24 mouse cellular contexts compared by ENCODE assay signal in the genomic region with DNA sequence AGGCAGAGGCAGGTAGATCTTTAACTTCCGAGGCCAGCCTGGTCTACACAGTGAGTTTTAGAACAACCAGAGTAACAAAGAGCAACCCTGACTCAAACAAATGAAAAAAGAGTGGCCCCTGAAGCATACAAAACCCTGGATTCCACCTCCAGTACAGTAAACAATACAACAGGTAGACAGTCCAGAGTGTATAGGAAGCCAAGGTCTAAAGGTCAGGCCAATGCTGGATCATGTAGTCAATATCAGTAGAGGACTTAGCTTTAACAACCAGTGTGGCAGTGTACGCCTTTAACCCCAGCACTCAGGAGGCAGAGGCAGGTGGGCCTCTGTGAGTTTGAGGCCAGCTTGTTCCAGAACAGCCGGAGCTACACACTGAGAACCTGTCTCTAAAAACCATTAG. TPM values are rescaled to one million over a fixed set of nuclear protein-coding genes. Genes with fewer than 3 reads are reported as not detected.
A peak's percentile ranks its signal among the peaks of the same experiment; 100 is the strongest.
DNase-seq lines count a peak whose midpoint lies in the region; ATAC-seq and TF ChIP-seq lines count a peak whose summit lies in the region.
"Had no signal": no experiment of that assay in that cellular context is flagged by ENCODE, and none has a peak within 500 bp of the region (broad histone marks: within the 10 kb centered on the region; RNA-seq: fewer than 3 reads in every experiment).

No protein-coding gene starts in this region.

- no peaks in the 10 kb centered on the region for H3K9me3 ChIP-seq in intestine, embryonic 16.5 days (ENCODE audit: control insufficient read depth, low read length)
- no peaks in the 10 kb centered on the region for H3K9me3 ChIP-seq in intestine, embryonic 15.5 days
- H3K9me3 ChIP-seq in CH12.LX (replicated peaks; ENCODE audit: low read length): no peaks in the 10 kb centered on the region
- H3K9me3 ChIP-seq in intestine, postnatal 0 days (ENCODE audit: control insufficient read depth): no peaks in the 10 kb centered on the region
- no peaks in the 10 kb centered on the region for H3K9me3 ChIP-seq in liver, postnatal 0 days (ENCODE audit: low read length)
- H3K9me3 ChIP-seq in lung, postnatal 0 days (ENCODE audit: low read length): no peaks in the 10 kb centered on the region
- H3K9me3 ChIP-seq: forebrain, embryonic 13.5 days; hindbrain, embryonic 10.5 days; hindbrain, embryonic 15.5 days; limb, embryonic 10.5 days; limb, embryonic 15.5 days; midbrain, embryonic 13.5 days; neural tube, embryonic 13.5 days had no signal

- no peak overlapping the region for H3K4me2 ChIP-seq in intestine, embryonic 16.5 days (ENCODE audit: low read depth, low read length)
- H3K4me2 ChIP-seq in intestine, embryonic 15.5 days (replicated peaks): no peak overlapping the region
- peak overlapping the region; percentile 91; the same call in 1 of the 2 replicates for H3K4me2 ChIP-seq in CH12.LX (ENCODE audit: insufficient read depth, low read depth, poor library complexity, severe bottlenecking)
- H3K4me2 ChIP-seq in intestine, postnatal 0 days (replicated peaks; ENCODE audit: low read depth): no peak overlapping the region
- H3K4me2 ChIP-seq in liver, postnatal 0 days (ENCODE audit: low read depth, low read length): no peak overlapping the region
- no peak overlapping the region for H3K4me2 ChIP-seq in lung, postnatal 0 days (replicated peaks; ENCODE audit: low read depth, low read length)
- H3K4me2 ChIP-seq: forebrain, embryonic 13.5 days; hindbrain, embryonic 15.5 days; limb, embryonic 15.5 days; midbrain, embryonic 13.5 days; neural tube, embryonic 13.5 days had no signal

- WGBS in intestine, embryonic 16.5 days: 85% methylated on average over 3 of the region's 3 CpGs
- WGBS in intestine, embryonic 15.5 days: 88% methylated on average over 3 of the region's 3 CpGs
- WGBS in intestine, postnatal 0 days: 50% methylated on average over 3 of the region's 3 CpGs
- WGBS in liver, postnatal 0 days (ENCODE audit: insufficient replicate concordance): 70% methylated on average over 3 of the region's 3 CpGs
- WGBS in lung, postnatal 0 days: 96% methylated on average over 3 of the region's 3 CpGs

- H3K36me3 ChIP-seq in intestine, embryonic 16.5 days (ENCODE audit: control insufficient read depth, insufficient read depth, low read length): no peaks in the 10 kb centered on the region
- no peaks in the 10 kb centered on the region for H3K36me3 ChIP-seq in intestine, embryonic 15.5 days
- H3K36me3 ChIP-seq in CH12.LX (replicated peaks in 1 of 2; ENCODE audit: control insufficient read depth in 1 of 2, insufficient read depth in 1 of 2, low read length in 1 of 2): no peaks in the 10 kb centered on the region
- no peaks in the 10 kb centered on the region for H3K36me3 ChIP-seq in intestine, postnatal 0 days (ENCODE audit: control insufficient read depth, insufficient read depth)
- no peaks in the 10 kb centered on the region for H3K36me3 ChIP-seq in liver, postnatal 0 days (replicated peaks; ENCODE audit: insufficient read depth, low read length)
- H3K36me3 ChIP-seq in lung, postnatal 0 days (ENCODE audit: insufficient read depth, low read length): no peaks in the 10 kb centered on the region
- H3K36me3 ChIP-seq: hindbrain, embryonic 10.5 days; hindbrain, embryonic 15.5 days; limb, embryonic 10.5 days; limb, embryonic 15.5 days; midbrain, embryonic 13.5 days; neural tube, embryonic 13.5 days had no signal

- no peak for TF ChIP-seq EP300 in CH12.LX (IDR thresholded peaks at IDR 0.05; ENCODE audit: low read length)
- TF ChIP-seq EP300 in liver, postnatal 0 days (IDR thresholded peaks at IDR 0.05; ENCODE audit: low read depth): no peak
- no peak for TF ChIP-seq EP300 in lung, postnatal 0 days (IDR thresholded peaks at IDR 0.05)

- dilution Hi-C loops in CH12.LX (cut with MboI; ENCODE audit: extremely low pct_ligation_motif_present, extremely low pct_unique_long_range_greater_than_20kb, low sequenced_read_pairs): no loop called here

- H3K4me3 ChIP-seq in intestine, embryonic 16.5 days (ENCODE audit: low read length): no peak overlapping the region
- H3K4me3 ChIP-seq in intestine, embryonic 15.5 days (replicated peaks): no peak overlapping the region
- H3K4me3 ChIP-seq in CH12.LX (replicated peaks in 1 of 3; ENCODE audit: low read depth in 2 of 3, low read length in 2 of 3, poor library complexity in 1 of 3): no peak overlapping the region
- H3K4me3 ChIP-seq in intestine, postnatal 0 days (ENCODE audit: low read depth, low read length): no peak overlapping the region
- no peak overlapping the region for H3K4me3 ChIP-seq in liver, postnatal 0 days (ENCODE audit: low read depth, low read length)
- no peak overlapping the region for H3K4me3 ChIP-seq in lung, postnatal 0 days (ENCODE audit: low read depth, low read length)
- H3K4me3 ChIP-seq: forebrain, embryonic 13.5 days; hindbrain, embryonic 10.5 days; hindbrain, embryonic 15.5 days; limb, embryonic 10.5 days; limb, embryonic 15.5 days; midbrain, embryonic 13.5 days; neural tube, embryonic 13.5 days had no signal

- in situ Hi-C loops in CH12.LX (cut with MboI; ENCODE audit: low pct_ligation_motif_present, low pct_unique_long_range_greater_than_20kb, low sequenced_read_pairs): no loop called here

- no peak for TF ChIP-seq RAD21 in CH12.LX (IDR thresholded peaks at IDR 0.05; ENCODE audit: low read depth, low read length)

- no peak overlapping the region for H3K9ac ChIP-seq in intestine, embryonic 16.5 days (ENCODE audit: low read depth, low read length)
- H3K9ac ChIP-seq in intestine, embryonic 15.5 days: no peak overlapping the region
- H3K9ac ChIP-seq in CH12.LX (ENCODE audit: insufficient read depth, low read depth): no peak overlapping the region
- H3K9ac ChIP-seq in intestine, postnatal 0 days (ENCODE audit: low read depth, low read length): no peak overlapping the region
- no peak overlapping the region for H3K9ac ChIP-seq in liver, postnatal 0 days (replicated peaks)
- H3K9ac ChIP-seq in lung, postnatal 0 days (replicated peaks; ENCODE audit: low read depth): no peak overlapping the region
- H3K9ac ChIP-seq: forebrain, embryonic 13.5 days; hindbrain, embryonic 15.5 days; limb, embryonic 15.5 days; midbrain, embryonic 13.5 days; neural tube, embryonic 13.5 days had no signal

- no peak for TF ChIP-seq POLR2A in CH12.LX (IDR thresholded peaks at IDR 0.05; ENCODE audit: low read depth, low read length)

- peak overlapping the region; percentile 52 for H3K27ac ChIP-seq in intestine, embryonic 16.5 days (ENCODE audit: low read length)
- no peak overlapping the region for H3K27ac ChIP-seq in intestine, embryonic 15.5 days
- peak overlapping the region; percentile 59 for H3K27ac ChIP-seq in CH12.LX (ENCODE audit: insufficient read depth, low read depth)
- peak overlapping the region; percentile 93 for H3K27ac ChIP-seq in intestine, postnatal 0 days (ENCODE audit: low read depth, low read length)
- H3K27ac ChIP-seq in liver, postnatal 0 days (ENCODE audit: low read depth): peak overlapping the region; percentile 72
- no peak overlapping the region for H3K27ac ChIP-seq in lung, postnatal 0 days (ENCODE audit: low read length)
- H3K27ac ChIP-seq: forebrain, embryonic 13.5 days; hindbrain, embryonic 10.5 days; hindbrain, embryonic 15.5 days; kidney, postnatal 0 days; limb, embryonic 10.5 days; limb, embryonic 15.5 days; midbrain, embryonic 13.5 days; neural tube, embryonic 13.5 days had no signal

- H3K79me2 ChIP-seq in CH12.LX (replicated peaks; ENCODE audit: control insufficient read depth, extremely low read depth, insufficient read depth, poor library complexity, severe bottlenecking): 0 out of 2 replicates have a peak, but pooled peaks cover 2% of the 10 kb centered on the region

- peaks cover 40% of the 10 kb centered on the region for H3K4me1 ChIP-seq in intestine, embryonic 16.5 days (ENCODE audit: control insufficient read depth, insufficient read depth, low read length)
- H3K4me1 ChIP-seq in intestine, embryonic 15.5 days (replicated peaks): peaks cover 43% of the 10 kb centered on the region
- H3K4me1 ChIP-seq in CH12.LX (ENCODE audit: control insufficient read depth in 1 of 2, insufficient read depth in 2 of 2): peaks cover 38 to 67% of the 10 kb centered on the region in 2 experiments
- peaks cover 30% of the 10 kb centered on the region for H3K4me1 ChIP-seq in intestine, postnatal 0 days (replicated peaks; ENCODE audit: control insufficient read depth, insufficient read depth, low read length)
- H3K4me1 ChIP-seq in liver, postnatal 0 days (ENCODE audit: insufficient read depth): peaks cover 56% of the 10 kb centered on the region
- peaks cover 30% of the 10 kb centered on the region for H3K4me1 ChIP-seq in lung, postnatal 0 days (ENCODE audit: insufficient read depth, low read depth, low read length)

- H3K27me3 ChIP-seq in intestine, embryonic 16.5 days (replicated peaks; ENCODE audit: control insufficient read depth, insufficient read depth, low read length): no peaks in the 10 kb centered on the region
- H3K27me3 ChIP-seq in intestine, embryonic 15.5 days (replicated peaks): no peaks in the 10 kb centered on the region
- no peaks in the 10 kb centered on the region for H3K27me3 ChIP-seq in CH12.LX (replicated peaks)
- no peaks in the 10 kb centered on the region for H3K27me3 ChIP-seq in intestine, postnatal 0 days (replicated peaks; ENCODE audit: control insufficient read depth, insufficient read depth, low read length)
- H3K27me3 ChIP-seq in liver, postnatal 0 days (ENCODE audit: insufficient read depth, low read length): no peaks in the 10 kb centered on the region
- no peaks in the 10 kb centered on the region for H3K27me3 ChIP-seq in lung, postnatal 0 days (replicated peaks; ENCODE audit: insufficient read depth, low read length)
- H3K27me3 ChIP-seq: forebrain, embryonic 13.5 days; hindbrain, embryonic 15.5 days; limb, embryonic 15.5 days; midbrain, embryonic 13.5 days; neural tube, embryonic 13.5 days had no signal

- DNase-seq in CH12.LX (ENCODE audit: extremely low read depth): no peak
- DNase-seq in liver, postnatal 0 days: no peak
- no peak for DNase-seq in adrenal gland, postnatal 4 days (ENCODE audit: low spot score in 2 of 2)
- DNase-seq in lung, postnatal 0 days (ENCODE audit: low spot score): no peak
- DNase-seq: adrenal gland, adult 8-10 months; cerebellum, adult 8-10 months; cerebellum, postnatal 25 days; heart, postnatal 14 days; kidney, adult 8-10 months; layer of hippocampus, postnatal 36 days; thymus, postnatal 4 days had no signal

- no peak for TF ChIP-seq CTCF in CH12.LX (conservative IDR thresholded peaks at IDR 0.05 in 1 of 2, IDR thresholded peaks at IDR 0.05 in 1 of 2; ENCODE audit: low read depth in 2 of 2, low read length in 2 of 2)
- no peak for TF ChIP-seq CTCF in intestine, postnatal 0 days (IDR thresholded peaks at IDR 0.05; ENCODE audit: low read depth)
- no peak for TF ChIP-seq CTCF in liver, postnatal 0 days (IDR thresholded peaks at IDR 0.05; ENCODE audit: low read depth)
- TF ChIP-seq CTCF in lung, postnatal 0 days (IDR thresholded peaks at IDR 0.05): no peak

- no peak for ATAC-seq in intestine, embryonic 16.5 days
- no peak for ATAC-seq in intestine, embryonic 15.5 days
- ATAC-seq in intestine, postnatal 0 days: peak; percentile 55
- peak; percentile 67 for ATAC-seq in liver, postnatal 0 days
- ATAC-seq in lung, postnatal 0 days: no peak
- ATAC-seq: forebrain, embryonic 13.5 days; inflammation-experienced regulatory T-cells, adult 6 months; midbrain, embryonic 13.5 days had no signal

RNA-seq across cellular contexts. Expression of gene Actb, which starts 5.8 kb away (rescaled TPM):
- 14,111 and 16,287 TPM in 2 replicates for polyA plus RNA-seq in intestine, embryonic 16.5 days (2015; fragmentation: Nextera tagmentation; extraction: Ambion mirVana)
- polyA plus RNA-seq in intestine, embryonic 15.5 days (2015; fragmentation: Nextera tagmentation; extraction: Ambion mirVana): 14,579 and 17,104 TPM in 2 replicates
- total RNA-seq in CH12.LX (2012; rRNA removed) (4,756 and 5,246 TPM in 2 replicates), CH12.LX (2014; rRNA removed) (3,882 and 4,152 TPM in 2 replicates)
- polyA plus RNA-seq in CH12.LX (2012; ENCODE audit: insufficient read length, low read depth): 3,023 and 5,048 TPM in 2 replicates
- 22,808 and 23,070 TPM in 2 replicates for polyA plus RNA-seq in intestine, postnatal 0 days (2015; fragmentation: Nextera tagmentation; extraction: Ambion mirVana)
- polyA plus RNA-seq in liver, postnatal 0 days (2015; fragmentation: Nextera tagmentation; extraction: Ambion mirVana): 6,710 and 7,738 TPM in 2 replicates
- 1,000 to 10,000 TPM; 3,089 to 3,273 TPM for total RNA-seq in adrenal gland, postnatal 4 days (2021)
- 18,716 and 19,008 TPM in 2 replicates for polyA plus RNA-seq in lung, postnatal 0 days (2015; fragmentation: Nextera tagmentation; extraction: Ambion mirVana)

RNA-seq across cellular contexts. Expression of gene Fbxl18, which starts 17.1 kb away (rescaled TPM):
- polyA plus RNA-seq in intestine, embryonic 16.5 days (2015; fragmentation: Nextera tagmentation; extraction: Ambion mirVana): 7.7 and 10.3 TPM in 2 replicates
- polyA plus RNA-seq in intestine, embryonic 15.5 days (2015; fragmentation: Nextera tagmentation; extraction: Ambion mirVana): 11.1 and 11.4 TPM in 2 replicates
- total RNA-seq in CH12.LX (2012; rRNA removed) (5.0 and 6.4 TPM in 2 replicates), CH12.LX (2014; rRNA removed) (2.3 and 3.7 TPM in 2 replicates)
- polyA plus RNA-seq in CH12.LX (2012; ENCODE audit: insufficient read length, low read depth): 5.0 and 5.5 TPM in 2 replicates
- 5.6 and 6.2 TPM in 2 replicates for polyA plus RNA-seq in intestine, postnatal 0 days (2015; fragmentation: Nextera tagmentation; extraction: Ambion mirVana)
- polyA plus RNA-seq in liver, postnatal 0 days (2015; fragmentation: Nextera tagmentation; extraction: Ambion mirVana): 1.8 and 3.2 TPM in 2 replicates
- 10 to 100 TPM; 18.3 to 20.9 TPM for total RNA-seq in adrenal gland, postnatal 4 days (2021)
- 6.3 and 7.9 TPM in 2 replicates for polyA plus RNA-seq in lung, postnatal 0 days (2015; fragmentation: Nextera tagmentation; extraction: Ambion mirVana)

RNA-seq across cellular contexts. Expression of gene Fscn1, which starts 47.8 kb away (rescaled TPM):
- polyA plus RNA-seq in intestine, embryonic 16.5 days (2015; fragmentation: Nextera tagmentation; extraction: Ambion mirVana): 120 and 129 TPM in 2 replicates
- 140 and 170 TPM in 2 replicates for polyA plus RNA-seq in intestine, embryonic 15.5 days (2015; fragmentation: Nextera tagmentation; extraction: Ambion mirVana)
- total RNA-seq in CH12.LX (2012; rRNA removed): 51.7 and 65.3 TPM in 2 replicates
- 18.2 and 19.7 TPM in 2 replicates for total RNA-seq in CH12.LX (2014; rRNA removed)
- 70.4 and 75.7 TPM in 2 replicates for polyA plus RNA-seq in CH12.LX (2012; ENCODE audit: insufficient read length, low read depth)
- polyA plus RNA-seq in intestine, postnatal 0 days (2015; fragmentation: Nextera tagmentation; extraction: Ambion mirVana): 36.5 and 37.1 TPM in 2 replicates
- 6.9 and 7.3 TPM in 2 replicates for polyA plus RNA-seq in liver, postnatal 0 days (2015; fragmentation: Nextera tagmentation; extraction: Ambion mirVana)
- 100 to 1,000 TPM; 122 to 151 TPM for total RNA-seq in adrenal gland, postnatal 4 days (2021)
- polyA plus RNA-seq in lung, postnatal 0 days (2015; fragmentation: Nextera tagmentation; extraction: Ambion mirVana): 69.1 and 81.4 TPM in 2 replicates
- total RNA-seq: megakaryocyte-erythroid progenitor cell, adult 5-6 weeks had no signal

Comparison
In these comparisons a context has a peak if more than half of its experiments do, and no peak if none do; other contexts are left out.
1. ATAC-seq: peak in intestine, postnatal 0 days (single experiment) and liver, postnatal 0 days (single experiment); none in intestine, embryonic 16.5 days (single experiment), intestine, embryonic 15.5 days (single experiment) and lung, postnatal 0 days (single experiment).
2. H3K27ac ChIP-seq: peak in intestine, embryonic 16.5 days (single experiment), CH12.LX (single experiment), intestine, postnatal 0 days (single experiment) and liver, postnatal 0 days (single experiment); none in intestine, embryonic 15.5 days (single experiment) and lung, postnatal 0 days (single experiment).